Mouse (Mus musculus) liver, postnatal 0 days (tissue): ENCODE results near the gene Gm17622.

Experiments used
- CTCF ChIP-seq: sonication (generic); IDR thresholded peaks from 2 replicates; pipeline ENCODE4 v1.5.1; 2016; ENCODE audit warnings: antibody characterized with exemption, low read depth
- EP300 ChIP-seq: IDR thresholded peaks from 2 replicates; pipeline ENCODE4 v1.6.1; 2016; ENCODE audit warnings: antibody characterized with exemption, low read depth, mild to moderate bottlenecking

GRCm38 (mm10) chr13:96496630-96497029, 6.1 kb downstream of the Gm17622 start:
- no peak for TF ChIP-seq CTCF
- no peak; the same call in 1 of the 2 replicates for TF ChIP-seq EP300
